Mouse (Mus musculus) G1E (cell line): ENCODE results near the gene Axin1. TPM values are rescaled to one million over a fixed set of nuclear protein-coding genes. Genes with fewer than 3 reads are reported as not detected.
A peak's percentile ranks its signal among the peaks of the same experiment; 100 is the strongest.

Experiments
- ATAC-seq: 2 replicates; pipeline ENCODE4 v1.8.0; 2016; ENCODE audit warnings: mild to moderate bottlenecking; ENCODE audit not compliant: insufficient number of reproducible peaks, poor library complexity, low FRiP score, severe bottlenecking; ENCODE audit errors: extremely low read depth
- DNase-seq: peaks from one replicate; pipeline ENCODE4 v3.0.0; 2012; ENCODE audit warnings: low spot score
- H3K27me3 ChIP-seq: 2 replicates; pipeline ENCODE4 v1.6.1; 2012; ENCODE audit warnings: mild to moderate bottlenecking, low read length, inconsistent platforms; ENCODE audit not compliant: insufficient read depth
- H3K36me3 ChIP-seq: replicated peaks from 2 replicates; pipeline ENCODE3; 2012; ENCODE audit warnings: mild to moderate bottlenecking, inconsistent platforms
- H3K4me1 ChIP-seq: 2 replicates; pipeline ENCODE4 v1.6.1; 2012; ENCODE audit warnings: low read depth, low read length, inconsistent platforms, mixed read lengths; ENCODE audit not compliant: insufficient read depth
- H3K4me3 ChIP-seq: 2 replicates; pipeline ENCODE4 v1.5.1; 2012; ENCODE audit warnings: low read depth, mild to moderate bottlenecking, inconsistent platforms, low read length, moderate library complexity, mixed read lengths
- H3K9me3 ChIP-seq: replicated peaks from 2 replicates; pipeline ENCODE4 v1.6.1; 2012; ENCODE audit warnings: inconsistent platforms
- CTCF ChIP-seq: IDR thresholded peaks from 2 replicates; pipeline ENCODE4 v1.5.1; 2012; ENCODE audit warnings: low read depth, low read length, inconsistent platforms, mixed read lengths
- GATA1 ChIP-seq: IDR thresholded peaks from 2 replicates; pipeline ENCODE4 v1.6.1; 2012; ENCODE audit warnings: borderline replicate concordance, low read length, inconsistent platforms, mixed read lengths
- GATA2 ChIP-seq: IDR thresholded peaks from 2 replicates; pipeline ENCODE4 v1.6.1; 2012; ENCODE audit warnings: low read depth, low read length, inconsistent platforms, borderline replicate concordance
- POLR2AphosphoS5 ChIP-seq: IDR thresholded peaks from 2 replicates; pipeline ENCODE4 v1.6.1; 2012; ENCODE audit warnings: low read depth, low read length, inconsistent platforms; ENCODE audit not compliant: insufficient replicate concordance
- TAL1 ChIP-seq: conservative IDR thresholded peaks from 2 replicates; pipeline ENCODE4 v1.6.1; 2012; ENCODE audit warnings: low read depth, low read length, inconsistent platforms, mixed read lengths
- polyA plus RNA-seq: library from polyadenylated mRNA; stranded (reverse); fragments of >175 nt; gene quantifications from 2 replicates; pipeline ENCODE4 v1.2.3, GENCODE M21; 2012
- total RNA-seq, 2 experiments: library from RNA; stranded (forward) in 1 of 2; stranded (reverse) in 1 of 2; fragments of 200-1000 nt in 1 of 2; fragments of >200 nt in 1 of 2; fragmentation: Nextera tagmentation in 1 of 2; gene quantifications; 2 replicates each; pipeline ENCODE4 v1.2.3; 2014 to 2017

Axin1 gene
- total and polyA plus RNA-seq, 3 experiments: 45.5 to 96.7 (median 87.3) TPM

GRCm38 (mm10) chr17:26119766-26120710 is 18.4 kb upstream of the Axin1 start:
- Histone ChIP-seq H3K4me1 (peaks cover 39% of the 10 kb centered on the region), H3K9me3 (no peaks in the 10 kb centered on the region), H3K36me3 (peaks cover 23% of the 10 kb centered on the region), H3K4me3 (peak overlapping the region; percentile 47; the same call in 1 of the 2 replicates), H3K27me3 (peaks cover 25% of the 10 kb centered on the region)
- ATAC-seq (0 out of 2 replicates have a peak, but pooled peaks have one; percentile 17), DNase-seq (peak; percentile 59)
- TF ChIP-seq CTCF (peak; percentile 79), POLR2AphosphoS5 (no peak), GATA1 (no peak), GATA2 (no peak), TAL1 (no peak)

DNA sequence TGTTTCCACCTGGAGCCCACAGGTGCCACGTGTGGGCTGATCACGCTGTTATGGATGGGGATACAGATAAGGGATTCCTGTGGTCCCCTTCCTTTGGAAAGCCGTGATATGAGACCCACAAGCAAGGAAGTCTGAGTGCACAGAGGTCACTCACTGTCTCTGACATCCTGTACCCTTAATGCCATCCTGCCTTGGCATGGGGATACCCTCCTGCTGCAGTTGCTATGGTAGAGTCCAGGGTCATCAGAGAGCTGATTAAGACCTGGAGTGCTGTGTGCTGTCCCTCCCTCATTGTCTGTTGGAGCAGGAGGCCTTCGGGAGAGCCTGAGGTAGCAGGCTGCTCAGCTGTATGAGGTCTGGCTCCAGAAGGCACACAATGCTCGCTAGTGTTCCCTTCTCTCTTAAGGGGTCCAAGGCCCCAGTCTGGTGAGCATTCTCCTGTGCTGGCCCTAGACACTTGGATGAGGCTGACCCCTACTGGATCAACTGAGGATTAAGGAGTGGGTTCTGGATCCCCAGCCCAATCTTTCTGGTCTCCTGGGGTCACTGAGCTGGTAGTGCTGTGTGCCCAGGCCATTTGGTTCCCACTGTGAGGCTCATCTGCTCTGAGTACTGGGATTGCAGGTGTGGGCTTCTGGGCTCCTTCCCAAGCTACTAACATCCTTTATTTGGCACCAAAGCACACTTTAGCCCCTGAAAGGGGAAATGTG is 15.9 kb upstream of the Axin1 start:
- peaks cover 46% of the 10 kb centered on the region for H3K4me1 ChIP-seq
- no peak overlapping the region for H3K4me3 ChIP-seq
- peaks cover 8% of the 10 kb centered on the region; the same call in 1 of the 2 replicates for H3K27me3 ChIP-seq
- H3K36me3 ChIP-seq: peaks cover 43% of the 10 kb centered on the region
- TF ChIP-seq GATA1 (no peak), GATA2 (no peak)
- ATAC-seq (no peak), DNase-seq (no peak)
- no peaks in the 10 kb centered on the region for H3K9me3 ChIP-seq

GRCm38 (mm10) chr17:26123267-26123684 is 15.2 kb upstream of the Axin1 start, which contains the start of gene Mrpl28:
Mrpl28 (plus strand) TSS chr17:26123500.
- Histone ChIP-seq H3K4me1 (peaks cover 46% of the 10 kb centered on the region), H3K36me3 (peaks cover 48% of the 10 kb centered on the region), H3K27me3 (peaks cover 8% of the 10 kb centered on the region; the same call in 1 of the 2 replicates), H3K9me3 (no peaks in the 10 kb centered on the region), H3K4me3 (peak within 1 kb of the TSS; percentile 86)
- DNase-seq: peak; percentile 92
- no peak for TF ChIP-seq POLR2AphosphoS5
- peak; percentile 89 for ATAC-seq

DNA sequence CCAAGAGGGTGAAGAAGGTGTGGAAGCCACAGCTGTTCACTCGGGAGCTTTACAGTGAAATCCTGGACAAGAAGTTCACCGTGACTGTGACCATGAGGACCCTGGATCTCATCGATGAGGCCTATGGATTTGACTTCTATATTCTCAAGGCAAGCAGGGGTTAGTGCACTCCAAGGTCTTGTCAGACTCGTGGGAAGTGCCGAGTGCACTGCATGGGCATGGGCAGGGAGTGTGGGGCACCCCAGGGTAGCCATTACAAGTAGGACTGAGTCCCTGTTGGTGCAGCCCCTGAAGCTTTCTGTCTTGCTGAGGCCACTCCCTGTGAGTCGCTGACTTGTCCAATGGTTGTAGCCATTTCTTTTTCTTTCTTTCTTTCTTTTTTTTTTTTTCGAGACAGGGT is 13.9 kb upstream of the Axin1 start:
- ATAC-seq: no peak
- no peaks in the 10 kb centered on the region for H3K9me3 ChIP-seq

DNA sequence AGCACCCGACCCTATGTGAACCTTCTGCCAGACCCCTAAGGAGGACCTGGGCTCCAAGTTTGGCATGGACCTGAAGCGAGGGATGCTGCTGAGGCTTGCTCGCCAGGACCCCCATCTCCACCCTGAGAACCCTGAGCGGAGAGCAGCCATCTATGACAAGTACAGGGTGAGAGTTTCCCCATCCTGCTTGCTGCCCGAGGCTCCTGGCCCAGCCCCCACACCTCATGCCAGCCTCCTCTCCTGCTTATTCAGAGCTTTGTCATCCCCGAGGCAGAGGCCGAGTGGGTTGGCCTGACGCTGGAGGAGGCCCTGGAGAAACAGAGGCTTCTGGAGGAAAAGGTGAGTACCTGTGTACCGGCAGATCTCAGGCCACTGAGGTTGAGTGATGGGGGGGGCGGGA is 13.3 kb upstream of the Axin1 start:
- ATAC-seq: no peak
- no peak for DNase-seq
- H3K9me3 ChIP-seq: no peaks in the 10 kb centered on the region
- H3K36me3 ChIP-seq: peaks cover 68% of the 10 kb centered on the region
- H3K4me1 ChIP-seq: peaks cover 37% of the 10 kb centered on the region
- TF ChIP-seq CTCF (no peak), TAL1 (no peak), GATA2 (no peak), GATA1 (no peak), POLR2AphosphoS5 (no peak)
- H3K4me3 ChIP-seq: no peak overlapping the region; the same call in 1 of the 2 replicates
- no peaks in the 10 kb centered on the region for H3K27me3 ChIP-seq

More for the DNA sequence above, 13.9 kb upstream of the Axin1 start:
- Histone ChIP-seq H3K27me3 (no peaks in the 10 kb centered on the region), H3K4me1 (peaks cover 43% of the 10 kb centered on the region), H3K4me3 (peak overlapping the region; percentile 86), H3K36me3 (peaks cover 61% of the 10 kb centered on the region)
- TF ChIP-seq GATA2: no peak
- TF ChIP-seq TAL1: no peak
- TF ChIP-seq POLR2AphosphoS5: no peak
- no peak for DNase-seq

DNA sequence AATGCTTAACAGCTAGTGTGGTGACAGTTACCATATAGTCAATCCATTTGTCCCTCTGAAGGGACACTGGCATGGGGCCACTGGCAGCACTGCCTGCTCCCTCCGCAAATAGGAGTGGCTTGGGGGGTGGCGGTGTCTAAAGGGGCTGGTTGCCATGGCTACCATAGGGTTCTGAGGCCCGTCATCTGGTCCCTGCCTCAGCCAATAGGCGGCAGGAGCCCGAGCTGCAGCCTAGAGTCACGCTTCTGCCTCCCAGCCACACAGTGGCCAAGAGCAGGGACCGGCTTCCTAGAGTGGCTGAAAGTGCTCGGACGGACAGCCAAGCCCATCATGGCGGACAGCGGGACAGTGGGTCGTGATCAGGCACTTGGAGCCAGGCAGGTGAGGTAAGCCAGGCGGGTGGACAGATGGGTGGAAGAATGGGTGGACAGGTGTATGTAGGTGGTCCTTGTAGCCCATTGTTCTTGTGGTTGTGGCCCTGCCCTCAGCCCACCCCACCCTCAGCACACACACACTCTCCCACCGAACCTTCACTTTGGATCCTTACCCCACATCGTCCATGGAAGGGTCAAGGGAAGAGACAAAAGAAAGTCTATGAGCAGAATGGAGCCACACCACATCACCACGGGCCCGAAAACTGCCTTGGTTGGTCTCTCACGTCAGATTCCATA is 7.3 kb upstream of the Axin1 start:
- ATAC-seq (no peak), DNase-seq (no peak)
- Histone ChIP-seq H3K4me1 (peaks cover 8% of the 10 kb centered on the region), H3K36me3 (peaks cover 89% of the 10 kb centered on the region), H3K27me3 (no peaks in the 10 kb centered on the region), H3K4me3 (no peak overlapping the region), H3K9me3 (no peaks in the 10 kb centered on the region)
- TF ChIP-seq POLR2AphosphoS5: no peak
- TF ChIP-seq TAL1: no peak
- TF ChIP-seq GATA1: no peak
- no peak for TF ChIP-seq GATA2
- no peak for TF ChIP-seq CTCF
